Mouse (Mus musculus) heart, adult 11 months (tissue): ENCODE data around the gene Lrrc73.

Source experiments
- DNase-seq: peaks from one replicate; pipeline ENCODE4 v3.0.0; 2022

Gene Lrrc73

GRCm38 (mm10) chr17:46297364-46298219 is 44.3 kb downstream of the Lrrc73 start, which contains the start of gene Dlk2:
TSS of gene Dlk2 (plus strand) at chr17:46297421.
- peak; percentile 93 for DNase-seq

- peak; percentile 97 for DNase-seq
Measured at GRCm38 (mm10) chr17:46298220-46298913, 45.0 kb downstream of the Lrrc73 start.

GRCm38 (mm10) chr17:46301892-46302291 is 48.6 kb downstream of the Lrrc73 start:
- peak; percentile 95 for DNase-seq

- peak; percentile 84 for DNase-seq
Measured at GRCm38 (mm10) chr17:46304184-46304583, 50.9 kb downstream of the Lrrc73 start.
